Mouse (Mus musculus): ENCODE measurements around the gene Vat1. TPM values are rescaled to one million over a fixed set of nuclear protein-coding genes. Genes with fewer than 3 reads are reported as not detected.
"Not testable (repeated sequence)": the region's sequence is repeated elsewhere in the genome, so short reads cannot be mapped to it uniquely, and the experiment has no call there.

The Vat1 gene
- polyA plus RNA-seq, 1 experiment from 2014 or later: 33.0 TPM

DNA sequence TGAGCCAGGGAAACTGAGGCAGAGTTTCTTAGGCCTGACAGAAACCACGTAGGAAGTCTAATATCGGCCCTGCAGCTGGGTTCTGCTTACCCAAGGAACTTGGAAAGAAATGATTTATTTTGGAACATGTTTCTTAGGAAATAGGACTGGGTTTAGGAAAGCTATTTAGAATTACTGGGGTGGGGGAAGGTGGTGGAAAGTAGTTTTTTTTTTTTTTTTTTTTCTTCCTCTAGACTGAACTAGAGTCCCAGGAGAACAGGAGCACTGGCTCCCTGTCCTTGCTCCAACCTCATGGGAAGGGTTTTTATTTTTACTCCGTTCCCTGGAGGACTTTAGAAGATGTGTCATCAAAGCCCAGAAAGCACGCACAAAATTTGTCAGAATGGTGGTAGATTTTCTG, 3.1 kb upstream of the Vat1 start:
- Histone ChIP-seq H3K4me2 (ENCODE audit: low read depth, low read length) (peak overlapping the region; percentile 93), H3K27me3 (ENCODE audit: control insufficient read depth, insufficient read depth, low read length) (no peaks in the 10 kb centered on the region), H3K9me3 (replicated peaks; ENCODE audit: control insufficient read depth, low read length) (no peaks in the 10 kb centered on the region), H3K4me3 (ENCODE audit: low read length) (peak overlapping the region; percentile 82; the same call in 1 of the 2 replicates), H3K9ac (ENCODE audit: low read length) (no peak overlapping the region; the same call in 1 of the 2 replicates), H3K36me3 (ENCODE audit: control insufficient read depth, insufficient read depth) (no peaks in the 10 kb centered on the region), H3K27ac (ENCODE audit: low read length) (no peak overlapping the region), H3K4me1 (ENCODE audit: control insufficient read depth, insufficient read depth, low read length) (peaks cover 23% of the 10 kb centered on the region)
- ATAC-seq (replicated peaks; ENCODE audit: extremely low read depth, insufficient read depth, low FRiP score): no peak
- 63% methylated on average over 4 of the region's 4 CpGs for WGBS

GRCm38 (mm10) chr11:101468731-101469130, 2.7 kb upstream of the Vat1 start:
- no peak overlapping the region for H3K27ac ChIP-seq (ENCODE audit: low read length)
- 4% methylated on average over 13 of the region's 13 CpGs for WGBS

GRCm38 (mm10) chr11:101468263-101468688, 2.2 kb upstream of the Vat1 start:
- H3K9ac ChIP-seq (ENCODE audit: low read length): peak overlapping the region; percentile 81
- no peaks in the 10 kb centered on the region for H3K9me3 ChIP-seq (replicated peaks; ENCODE audit: control insufficient read depth, low read length)
- 0 out of 2 replicates have a peak overlapping the region, but pooled peaks have one; percentile 28 for H3K27ac ChIP-seq (ENCODE audit: low read length)
- peak overlapping the region; percentile 82 for H3K4me3 ChIP-seq (ENCODE audit: low read length)
- H3K27me3 ChIP-seq (ENCODE audit: control insufficient read depth, insufficient read depth, low read length): no peaks in the 10 kb centered on the region
- H3K36me3 ChIP-seq (ENCODE audit: control insufficient read depth, insufficient read depth): no peaks in the 10 kb centered on the region
- peak overlapping the region; percentile 93 for H3K4me2 ChIP-seq (ENCODE audit: low read depth, low read length)
- 0 out of 2 replicates have a peak, but pooled peaks have one; percentile 0 for ATAC-seq (replicated peaks; ENCODE audit: extremely low read depth, insufficient read depth, low FRiP score)
- under 1% methylated on average over 25 of the region's 31 CpGs for WGBS
- peaks cover 30% of the 10 kb centered on the region for H3K4me1 ChIP-seq (ENCODE audit: control insufficient read depth, insufficient read depth, low read length)

More at GRCm38 (mm10) chr11:101468731-101469130, 2.7 kb upstream of the Vat1 start:
- peak overlapping the region; percentile 93 for H3K4me2 ChIP-seq (ENCODE audit: low read depth, low read length)
- H3K9ac ChIP-seq (ENCODE audit: low read length): peak overlapping the region; percentile 81
- H3K9me3 ChIP-seq (replicated peaks; ENCODE audit: control insufficient read depth, low read length): no peaks in the 10 kb centered on the region
- H3K4me3 ChIP-seq (ENCODE audit: low read length): peak overlapping the region; percentile 82
- peaks cover 27% of the 10 kb centered on the region for H3K4me1 ChIP-seq (ENCODE audit: control insufficient read depth, insufficient read depth, low read length)
- H3K27me3 ChIP-seq (ENCODE audit: control insufficient read depth, insufficient read depth, low read length): no peaks in the 10 kb centered on the region
- ATAC-seq (replicated peaks; ENCODE audit: extremely low read depth, insufficient read depth, low FRiP score): no peak
- H3K36me3 ChIP-seq (ENCODE audit: control insufficient read depth, insufficient read depth): no peaks in the 10 kb centered on the region

DNA sequence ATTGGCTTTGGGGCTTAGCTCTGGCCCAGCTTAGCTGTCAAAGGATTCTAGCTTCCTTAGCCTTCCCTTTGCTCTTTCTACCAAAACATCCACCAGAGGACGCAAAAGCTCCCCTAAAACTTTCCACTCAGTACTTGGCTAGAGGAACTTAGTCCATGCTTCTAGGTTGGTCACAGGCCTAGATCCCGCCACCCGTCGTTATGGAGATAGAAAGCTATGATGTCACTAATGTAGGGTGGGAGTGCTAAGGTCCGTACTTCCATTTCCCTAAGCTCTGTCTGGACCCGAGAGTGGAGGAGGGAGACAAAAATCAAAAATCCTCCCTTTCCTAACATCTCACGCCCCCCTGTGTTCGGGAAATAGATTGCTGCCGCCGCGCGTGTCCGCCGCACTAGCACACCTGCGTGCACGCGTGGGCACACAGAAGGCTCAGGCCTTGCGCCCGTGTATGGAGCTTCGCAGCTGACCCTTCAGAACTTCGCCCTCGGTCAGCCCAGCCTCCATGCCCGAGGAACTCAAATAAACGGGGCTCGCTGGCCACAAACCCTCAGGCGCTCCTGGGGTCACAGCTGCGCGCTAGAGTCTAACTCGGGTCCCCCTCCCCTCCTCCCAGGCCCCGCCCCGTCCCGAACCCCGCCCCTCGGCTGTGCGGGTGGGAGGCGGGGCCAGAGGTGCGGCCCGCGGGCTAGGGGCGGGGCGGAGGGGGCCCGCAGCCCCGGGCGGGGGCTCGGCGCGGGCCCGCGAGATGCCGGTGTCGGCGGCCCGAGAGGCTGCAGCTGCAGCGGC, 1.6 kb upstream of the Vat1 start:
- H3K36me3 ChIP-seq (ENCODE audit: control insufficient read depth, insufficient read depth): peaks cover under 1% of the 10 kb centered on the region; the same call in 1 of the 2 replicates
- H3K4me1 ChIP-seq (ENCODE audit: control insufficient read depth, insufficient read depth, low read length): peaks cover 30% of the 10 kb centered on the region
- peak overlapping the region; percentile 93 for H3K4me2 ChIP-seq (ENCODE audit: low read depth, low read length)
- H3K9ac ChIP-seq (ENCODE audit: low read length): peak overlapping the region; percentile 81
- H3K27ac ChIP-seq (ENCODE audit: low read length): 0 out of 2 replicates have a peak overlapping the region, but pooled peaks have one; percentile 28
- ATAC-seq (replicated peaks; ENCODE audit: extremely low read depth, insufficient read depth, low FRiP score): peak; percentile 81
- H3K27me3 ChIP-seq (ENCODE audit: control insufficient read depth, insufficient read depth, low read length): no peaks in the 10 kb centered on the region
- no peaks in the 10 kb centered on the region for H3K9me3 ChIP-seq (replicated peaks; ENCODE audit: control insufficient read depth, low read length)
- 1% methylated on average over 49 of the region's 54 CpGs for WGBS
- peak overlapping the region; percentile 82 for H3K4me3 ChIP-seq (ENCODE audit: low read length)

DNA sequence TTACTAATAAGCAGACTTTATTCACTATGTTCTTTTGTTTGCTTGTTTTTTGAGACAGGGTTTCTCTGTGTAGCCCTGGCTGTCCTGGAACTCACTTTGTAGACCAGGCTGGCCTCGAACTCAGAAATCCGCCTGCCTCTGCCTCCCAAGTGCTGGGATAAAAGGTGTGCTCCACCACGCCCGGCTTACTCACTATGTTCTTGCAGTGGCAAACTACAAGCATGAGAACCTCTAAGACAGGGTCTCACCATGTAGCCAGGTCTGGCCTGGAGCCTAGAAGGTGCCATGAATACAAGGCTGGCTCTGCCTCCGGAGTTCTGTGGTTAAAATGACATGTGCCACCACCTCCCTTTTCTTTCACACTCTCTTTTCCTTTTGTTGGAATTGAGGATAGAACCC, 521 bp upstream of the Vat1 start:
- H3K27me3 ChIP-seq (ENCODE audit: control insufficient read depth, insufficient read depth, low read length); H3K27ac ChIP-seq (ENCODE audit: low read length); H3K36me3 ChIP-seq (ENCODE audit: control insufficient read depth, insufficient read depth); ATAC-seq (replicated peaks; ENCODE audit: extremely low read depth, insufficient read depth, low FRiP score); H3K9me3 ChIP-seq (replicated peaks; ENCODE audit: control insufficient read depth, low read length): not testable (repeated sequence)
- H3K4me1 ChIP-seq (ENCODE audit: control insufficient read depth, insufficient read depth, low read length): peaks cover 30% of the 10 kb centered on the region
- 51% methylated on average over 5 of the region's 5 CpGs for WGBS
- H3K4me3 ChIP-seq (ENCODE audit: low read length): peak overlapping the region; percentile 88
- peak overlapping the region; percentile 87 for H3K9ac ChIP-seq (ENCODE audit: low read length)
- peak overlapping the region; percentile 93 for H3K4me2 ChIP-seq (ENCODE audit: low read depth, low read length)

- peak overlapping the region; percentile 88 for H3K27ac ChIP-seq (ENCODE audit: low read length)
- H3K9ac ChIP-seq (ENCODE audit: low read length): peak overlapping the region; percentile 87
- H3K36me3 ChIP-seq (ENCODE audit: control insufficient read depth, insufficient read depth): peaks cover 11% of the 10 kb centered on the region
- peaks cover 30% of the 10 kb centered on the region for H3K4me1 ChIP-seq (ENCODE audit: control insufficient read depth, insufficient read depth, low read length)
- no peaks in the 10 kb centered on the region for H3K9me3 ChIP-seq (replicated peaks; ENCODE audit: control insufficient read depth, low read length)
- WGBS: under 1% methylated on average over 51 of the region's 51 CpGs
- ATAC-seq (replicated peaks; ENCODE audit: extremely low read depth, insufficient read depth, low FRiP score): peak; percentile 33; the same call in 1 of the 2 replicates
- peak overlapping the region; percentile 93 for H3K4me2 ChIP-seq (ENCODE audit: low read depth, low read length)
- peak overlapping the region; percentile 88 for H3K4me3 ChIP-seq (ENCODE audit: low read length)
- no peaks in the 10 kb centered on the region for H3K27me3 ChIP-seq (ENCODE audit: control insufficient read depth, insufficient read depth, low read length)
Observed at GRCm38 (mm10) chr11:101465101-101465868, 745 bp downstream of the Vat1 start.

DNA sequence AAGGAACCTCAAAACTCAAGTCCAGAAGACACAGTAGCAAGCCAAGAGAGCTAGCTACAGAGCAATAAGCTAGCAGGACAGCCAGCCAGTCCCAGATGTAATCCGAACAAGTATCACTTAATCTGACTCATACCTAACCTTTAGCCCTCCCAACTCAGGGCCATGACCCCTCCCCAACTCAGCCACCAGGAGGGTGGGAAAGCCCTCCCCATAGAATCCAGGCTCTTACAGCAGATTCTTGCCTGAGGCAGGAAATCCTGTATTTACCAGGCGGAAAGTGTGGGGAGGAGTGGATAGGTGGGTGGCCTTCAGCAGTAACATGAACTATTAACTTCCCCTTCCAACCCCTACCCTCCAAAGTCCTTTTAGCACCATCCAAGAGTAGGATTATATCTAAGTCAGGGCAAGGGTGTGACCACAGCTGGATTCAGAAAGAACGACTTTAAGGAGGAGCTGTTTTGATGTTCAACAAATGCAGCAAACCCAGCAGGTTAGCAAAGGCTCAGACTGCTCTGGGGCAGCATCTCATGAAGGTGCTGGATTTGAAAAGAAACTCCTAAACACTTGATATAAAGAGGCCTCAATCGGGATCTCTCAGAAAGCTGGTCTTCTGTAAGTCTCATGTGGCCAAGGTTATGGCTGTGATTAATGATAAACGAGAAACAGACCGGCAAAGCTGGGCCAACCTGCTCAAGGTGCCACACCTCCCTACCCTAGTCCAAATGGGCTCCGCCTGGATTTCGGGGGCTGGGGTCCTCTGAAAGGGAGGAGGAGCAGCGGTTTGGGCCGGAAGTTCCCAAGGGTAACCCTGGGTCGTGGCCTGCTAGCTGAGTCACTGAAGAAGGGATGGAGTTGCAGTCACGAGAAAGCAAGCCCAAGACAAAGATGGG, 1.6 kb downstream of the Vat1 start, which contains the start of gene Rnd2:
Rnd2 (plus strand) TSS at position 789 of the 890 bp plus-strand sequence.
- Histone ChIP-seq H3K9me3 (replicated peaks; ENCODE audit: control insufficient read depth, low read length) (no peaks in the 10 kb centered on the region), H3K4me2 (ENCODE audit: low read depth, low read length) (peak within 1 kb of the TSS; percentile 93), H3K9ac (ENCODE audit: low read length) (peak within 1 kb of the TSS; percentile 87), H3K4me3 (ENCODE audit: low read length) (peak within 1 kb of the TSS; percentile 88), H3K27ac (ENCODE audit: low read length) (peak within 1 kb of the TSS; percentile 88), H3K36me3 (ENCODE audit: control insufficient read depth, insufficient read depth) (peaks cover 14% of the 10 kb centered on the region), H3K4me1 (ENCODE audit: control insufficient read depth, insufficient read depth, low read length) (peaks cover 30% of the 10 kb centered on the region), H3K27me3 (ENCODE audit: control insufficient read depth, insufficient read depth, low read length) (no peaks in the 10 kb centered on the region)
- 13% methylated on average over 12 of the region's 12 CpGs for WGBS
- no peak for ATAC-seq (replicated peaks; ENCODE audit: extremely low read depth, insufficient read depth, low FRiP score)

Measured in heart, embryonic 16.5 days (tissue).